Mouse (Mus musculus): ENCODE data around the gene Wsb2. TPM values are rescaled to one million over a fixed set of nuclear protein-coding genes. Genes with fewer than 3 reads are reported as not detected.
A peak's percentile ranks its signal among the peaks of the same experiment; 100 is the strongest.

The Wsb2 gene
- total and polyA plus RNA-seq, 2 experiments from 2014 or later, result 321 to 421 TPM

GRCm38 (mm10) chr5:117413507-117414501 is 56.7 kb downstream of the Wsb2 start, which contains the start of gene Ksr2:
TSS of gene Ksr2 (plus strand) at chr5:117414000.
- TF ChIP-seq CTCF (IDR thresholded peaks at IDR 0.05; ENCODE audit: low read depth), result peak; percentile 27; the same call in 1 of the 2 replicates
- peak within 1 kb of the TSS; percentile 88 for H3K9ac ChIP-seq (replicated peaks; ENCODE audit: low read length)
- DNase-seq (ENCODE audit: low spot score) (peak; percentile 86), ATAC-seq (peak; percentile 91)
- no peaks in the 10 kb centered on the region for H3K36me3 ChIP-seq (ENCODE audit: insufficient read depth, low read length)
- no peaks in the 10 kb centered on the region for H3K9me3 ChIP-seq (ENCODE audit: low read length)
- WGBS, result under 1% methylated on average over 82 of the region's 89 CpGs
- peak within 1 kb of the TSS; percentile 71 for H3K4me3 ChIP-seq (ENCODE audit: low read length)
- H3K4me2 ChIP-seq (ENCODE audit: low read depth, low read length), result peak within 1 kb of the TSS; percentile 77
- H3K27ac ChIP-seq, result peak within 1 kb of the TSS; percentile 98
- 0 out of 2 replicates have a peak, but pooled peaks cover 4% of the 10 kb centered on the region for H3K4me1 ChIP-seq (ENCODE audit: insufficient read depth, low read length)
- no peaks in the 10 kb centered on the region for H3K27me3 ChIP-seq (ENCODE audit: insufficient read depth, low read length)

DNA sequence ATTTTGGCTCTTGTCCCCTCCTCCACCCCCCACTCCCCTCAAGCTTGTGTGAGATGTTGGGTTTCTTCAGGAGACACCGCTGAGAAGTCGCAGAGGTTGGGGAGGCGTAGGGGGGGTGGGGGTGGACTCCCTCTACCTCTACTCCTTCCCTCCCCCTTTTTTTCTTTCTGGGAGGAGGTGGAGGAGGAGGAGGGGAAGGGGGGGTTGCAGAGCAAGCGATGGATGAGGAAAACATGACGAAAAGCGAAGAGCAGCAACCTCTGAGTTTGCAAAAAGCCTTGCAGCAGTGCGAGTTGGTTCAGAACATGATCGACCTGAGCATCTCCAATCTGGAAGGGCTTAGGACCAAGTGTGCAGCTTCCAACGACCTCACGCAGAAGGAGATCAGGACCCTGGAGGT is 57.5 kb downstream of the Wsb2 start:
- Histone ChIP-seq H3K27ac (peak overlapping the region; percentile 98), H3K4me3 (ENCODE audit: low read length) (peak overlapping the region; percentile 71), H3K27me3 (ENCODE audit: insufficient read depth, low read length) (no peaks in the 10 kb centered on the region), H3K4me2 (ENCODE audit: low read depth, low read length) (peak overlapping the region; percentile 77), H3K9ac (replicated peaks; ENCODE audit: low read length) (peak overlapping the region; percentile 88), H3K36me3 (ENCODE audit: insufficient read depth, low read length) (no peaks in the 10 kb centered on the region), H3K9me3 (ENCODE audit: low read length) (no peaks in the 10 kb centered on the region), H3K4me1 (ENCODE audit: insufficient read depth, low read length) (0 out of 2 replicates have a peak, but pooled peaks cover 4% of the 10 kb centered on the region)
- TF ChIP-seq CTCF (IDR thresholded peaks at IDR 0.05; ENCODE audit: low read depth), result no peak
- WGBS, result 1% methylated on average over 10 of the region's 10 CpGs
- DNase-seq (ENCODE audit: low spot score) (peak; percentile 23), ATAC-seq (peak; percentile 22)

- Histone ChIP-seq H3K4me1 (ENCODE audit: insufficient read depth, low read length) (0 out of 2 replicates have a peak, but pooled peaks cover 4% of the 10 kb centered on the region), H3K9ac (replicated peaks; ENCODE audit: low read length) (peak overlapping the region; percentile 88), H3K4me3 (ENCODE audit: low read length) (peak overlapping the region; percentile 71), H3K27ac (peak overlapping the region; percentile 98), H3K9me3 (ENCODE audit: low read length) (no peaks in the 10 kb centered on the region), H3K27me3 (ENCODE audit: insufficient read depth, low read length) (no peaks in the 10 kb centered on the region), H3K36me3 (ENCODE audit: insufficient read depth, low read length) (no peaks in the 10 kb centered on the region), H3K4me2 (ENCODE audit: low read depth, low read length) (peak overlapping the region; percentile 77)
- DNase-seq (ENCODE audit: low spot score), result peak; percentile 63
- peak; percentile 53 for TF ChIP-seq CTCF (IDR thresholded peaks at IDR 0.05; ENCODE audit: low read depth)
- 16% methylated on average over 19 of the region's 19 CpGs for WGBS
- no peak for ATAC-seq
Observed at GRCm38 (mm10) chr5:117415011-117415912, 58.2 kb downstream of the Wsb2 start.

DNA sequence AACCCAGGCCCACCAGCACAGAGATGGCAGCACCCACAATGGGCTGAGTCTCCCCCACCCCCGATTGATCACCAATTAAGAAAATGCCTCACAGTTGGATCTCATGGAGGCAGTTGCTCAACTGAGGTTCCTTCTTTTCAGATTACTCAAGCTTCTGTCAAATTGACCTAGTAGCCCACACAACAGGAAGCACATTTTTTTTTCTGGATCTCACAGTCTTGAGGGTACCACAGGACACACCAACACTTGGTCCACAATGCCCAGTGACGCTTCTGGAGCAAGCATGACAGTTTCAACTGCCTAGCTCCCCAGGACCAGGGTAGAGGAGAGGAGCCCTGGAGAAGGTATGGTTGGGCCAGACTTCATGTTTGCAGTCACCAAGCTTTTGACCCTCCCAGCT is 60.3 kb downstream of the Wsb2 start:
- no peak for ATAC-seq
- H3K4me2 ChIP-seq (ENCODE audit: low read depth, low read length), result no peak overlapping the region
- no peaks in the 10 kb centered on the region for H3K36me3 ChIP-seq (ENCODE audit: insufficient read depth, low read length)
- 0 out of 2 replicates have a peak, but pooled peaks cover 4% of the 10 kb centered on the region for H3K4me1 ChIP-seq (ENCODE audit: insufficient read depth, low read length)
- 71% methylated on average over 2 of the region's 2 CpGs for WGBS
- no peak for TF ChIP-seq CTCF (IDR thresholded peaks at IDR 0.05; ENCODE audit: low read depth)
- no peaks in the 10 kb centered on the region for H3K9me3 ChIP-seq (ENCODE audit: low read length)
- H3K4me3 ChIP-seq (ENCODE audit: low read length), result no peak overlapping the region
- no peak overlapping the region for H3K9ac ChIP-seq (replicated peaks; ENCODE audit: low read length)
- no peaks in the 10 kb centered on the region for H3K27me3 ChIP-seq (ENCODE audit: insufficient read depth, low read length)
- DNase-seq (ENCODE audit: low spot score), result no peak
- no peak overlapping the region for H3K27ac ChIP-seq

Other genes with a start within 250 kb of the Wsb2 start
- gene Suds3, start 241.2 kb upstream of the Wsb2 start, total RNA-seq (2014; rRNA removed), result 83.4 and 99.7 TPM in 2 replicates
- 65.4 and 68.1 TPM in 2 replicates for gene Suds3, start 241.2 kb upstream of the Wsb2 start, polyA plus RNA-seq (2015; fragmentation: Nextera tagmentation; extraction: Ambion mirVana)
- 21.0 and 27.3 TPM in 2 replicates for gene Taok3, start 237.2 kb upstream of the Wsb2 start, total RNA-seq (2014; rRNA removed)
- gene Taok3, start 237.2 kb upstream of the Wsb2 start, polyA plus RNA-seq (2015; fragmentation: Nextera tagmentation; extraction: Ambion mirVana), result 50.2 and 51.9 TPM in 2 replicates
- 1,096 and 1,413 TPM in 2 replicates for gene Pebp1, start 69.7 kb upstream of the Wsb2 start, total RNA-seq (2014; rRNA removed)
- 1,008 and 1,032 TPM in 2 replicates for gene Pebp1, start 69.7 kb upstream of the Wsb2 start, polyA plus RNA-seq (2015; fragmentation: Nextera tagmentation; extraction: Ambion mirVana)
- gene Vsig10, start 38.2 kb upstream of the Wsb2 start, total RNA-seq (2014; rRNA removed), result 3.3 and 4.6 TPM in 2 replicates
- gene Vsig10, start 38.2 kb upstream of the Wsb2 start, polyA plus RNA-seq (2015; fragmentation: Nextera tagmentation; extraction: Ambion mirVana), result 3.4 and 4.7 TPM in 2 replicates
- 16.6 and 17.8 TPM in 2 replicates for gene Rfc5, start 31.7 kb downstream of the Wsb2 start, total RNA-seq (2014; rRNA removed)
- gene Rfc5, start 31.7 kb downstream of the Wsb2 start, polyA plus RNA-seq (2015; fragmentation: Nextera tagmentation; extraction: Ambion mirVana), result 26.5 and 29.2 TPM in 2 replicates
- gene Ksr2, start 56.7 kb downstream of the Wsb2 start, total RNA-seq (2014; rRNA removed), result 10.7 and 12.6 TPM in 2 replicates
- 6.1 and 6.3 TPM in 2 replicates for gene Ksr2, start 56.7 kb downstream of the Wsb2 start, polyA plus RNA-seq (2015; fragmentation: Nextera tagmentation; extraction: Ambion mirVana)